Mouse (Mus musculus) olfactory bulb, adult 2 months (tissue): ENCODE data around the gene Zdhhc4. TPM values are rescaled to one million over a fixed set of nuclear protein-coding genes. Genes with fewer than 3 reads are reported as not detected.

Experiments
- H3K27ac ChIP-seq: fragments of 200-500 bp; 2 replicates; pipeline ENCODE4 v1.5.1; 2012; ENCODE audit warnings: low read depth, low read length; ENCODE audit not compliant: insufficient read depth
- H3K4me1 ChIP-seq: fragments of 200-500 bp; 2 replicates; pipeline ENCODE4 v1.6.1; 2012; ENCODE audit warnings: low read length; ENCODE audit not compliant: control insufficient read depth, insufficient read depth
- H3K4me3 ChIP-seq: fragments of 200-500 bp; 2 replicates; pipeline ENCODE4 v1.5.1; 2012; ENCODE audit warnings: mild to moderate bottlenecking, low read depth, low read length, moderate library complexity; ENCODE audit not compliant: insufficient read depth
- CTCF ChIP-seq: fragments of 200-500 bp; IDR thresholded peaks from 2 replicates; pipeline ENCODE4 v1.5.1; 2012; ENCODE audit warnings: low read depth, mild to moderate bottlenecking, low read length, moderate library complexity; ENCODE audit not compliant: insufficient read depth
- POLR2A ChIP-seq: fragments of 200-500 bp; IDR thresholded peaks from 2 replicates; pipeline ENCODE4 v1.6.1; 2012; ENCODE audit warnings: mild to moderate bottlenecking, low read depth, low read length, moderate library complexity; ENCODE audit not compliant: insufficient read depth
- WGBS: fragments of 180-500 bp; shearing (Covaris S2); methylation state at CpG from one replicate; pipeline ENCODE4 v1.1.7; 2018; 5-methylcytosine and 5-hydroxymethylcytosine counted together
- polyA plus RNA-seq: library from polyadenylated mRNA; stranded (reverse); fragments of >200 nt; gene quantifications from 2 replicates; pipeline ENCODE4 v1.2.4, GENCODE M21; 2012; ENCODE audit warnings: low replicate concordance; ENCODE audit not compliant: missing spikeins, insufficient read depth, insufficient read length

Gene Zdhhc4
- polyA plus RNA-seq, 1 experiment: not detected

DNA sequence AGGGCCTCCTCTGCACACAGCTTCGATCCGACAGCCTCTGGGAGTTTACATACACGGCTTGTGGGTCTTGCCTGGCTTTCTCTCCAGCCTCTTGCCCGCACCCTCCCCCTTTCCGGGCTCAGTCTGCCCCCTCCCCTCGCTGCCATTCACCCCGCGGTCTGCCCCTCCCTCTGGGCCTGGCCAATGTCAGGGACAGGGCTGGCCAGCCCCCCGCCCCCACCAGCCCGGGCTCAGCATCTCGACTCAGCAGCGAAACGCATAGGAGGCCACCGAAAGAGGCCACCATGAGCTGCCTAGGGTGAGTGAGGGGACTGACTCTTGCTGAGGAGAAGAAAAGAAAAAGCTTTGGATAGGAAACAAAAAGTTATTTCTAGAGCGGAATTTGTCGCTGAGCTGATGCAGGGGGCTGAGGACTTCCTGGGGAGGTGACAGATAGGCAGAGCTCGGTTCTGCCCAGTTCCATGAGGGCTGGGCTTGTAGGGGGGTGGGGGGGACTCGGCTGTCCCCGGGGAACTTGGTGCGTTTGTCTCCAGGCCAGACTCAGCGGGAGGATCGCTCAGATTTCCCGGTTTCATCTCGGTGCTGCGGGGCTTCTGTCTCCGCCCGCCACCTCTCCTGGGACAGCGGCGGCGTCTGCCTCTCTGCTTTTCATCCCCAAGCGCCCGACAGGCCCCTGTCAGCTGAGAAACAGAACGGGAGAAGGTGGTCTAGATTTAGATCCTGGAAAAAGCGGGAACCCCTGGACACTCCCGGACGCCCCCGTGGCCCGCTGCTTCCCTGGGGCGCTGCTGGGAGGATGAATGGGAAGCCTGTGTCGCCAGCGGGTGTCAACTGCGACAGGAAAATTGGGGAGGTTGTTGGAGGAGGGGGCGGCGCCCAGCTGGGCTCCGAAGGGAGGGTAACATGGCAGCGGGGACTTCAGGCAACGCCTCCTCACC is 34.9 kb upstream of the Zdhhc4 start:
- TF ChIP-seq CTCF: no peak
- no peak for TF ChIP-seq POLR2A
- Histone ChIP-seq H3K27ac (no peak overlapping the region), H3K4me3 (peak overlapping the region; percentile 52), H3K4me1 (peaks cover 33% of the 10 kb centered on the region)
- 2% methylated on average over 47 of the region's 47 CpGs for WGBS

DNA sequence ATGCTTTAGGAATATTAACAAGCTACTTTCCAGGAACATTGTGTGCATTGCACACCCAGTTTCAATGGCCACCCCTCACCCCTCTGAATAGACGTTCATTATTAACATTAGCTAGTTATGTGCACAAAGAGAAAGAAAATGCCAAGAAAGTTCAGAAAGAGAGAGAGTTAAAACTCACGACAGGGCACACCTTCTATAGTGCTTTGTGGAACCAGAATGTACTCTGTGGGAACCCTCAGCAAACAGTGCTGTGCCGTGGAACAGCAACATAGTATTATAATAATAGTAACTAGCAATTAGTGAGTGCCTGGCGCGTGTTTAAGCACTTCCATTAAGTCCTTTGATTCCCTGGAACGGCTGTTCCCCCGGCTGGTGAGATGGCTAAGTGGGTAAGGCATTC is 32.4 kb upstream of the Zdhhc4 start:
- no peak overlapping the region for H3K27ac ChIP-seq
- no peak overlapping the region for H3K4me3 ChIP-seq
- 14% methylated on average over 7 of the region's 7 CpGs for WGBS
- TF ChIP-seq CTCF (no peak), POLR2A (no peak)
- peaks cover 36% of the 10 kb centered on the region for H3K4me1 ChIP-seq

DNA sequence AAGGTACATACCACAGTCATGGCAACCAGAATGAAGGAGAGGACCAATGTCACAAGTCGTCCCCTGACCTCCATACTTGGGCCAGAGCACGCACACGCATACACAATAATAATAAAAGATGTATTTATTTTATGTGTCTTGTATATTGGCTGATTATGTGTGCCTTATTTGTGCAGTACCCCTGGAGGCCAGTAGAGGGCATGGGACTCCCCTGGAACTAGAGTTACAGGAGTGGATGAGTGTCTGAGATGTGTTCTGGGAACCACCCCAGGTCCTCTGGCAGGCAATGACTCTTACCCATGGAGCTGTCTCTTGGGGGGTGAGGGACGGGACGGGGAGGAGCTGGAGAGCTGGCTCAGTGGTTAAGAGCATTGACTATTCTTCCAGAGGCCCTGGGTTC is 30.9 kb upstream of the Zdhhc4 start:
- 87% methylated on average over 5 of the region's 5 CpGs for WGBS
- Histone ChIP-seq H3K27ac (no peak overlapping the region), H3K4me3 (no peak overlapping the region), H3K4me1 (peaks cover 36% of the 10 kb centered on the region)
- TF ChIP-seq CTCF (no peak), POLR2A (no peak)

DNA sequence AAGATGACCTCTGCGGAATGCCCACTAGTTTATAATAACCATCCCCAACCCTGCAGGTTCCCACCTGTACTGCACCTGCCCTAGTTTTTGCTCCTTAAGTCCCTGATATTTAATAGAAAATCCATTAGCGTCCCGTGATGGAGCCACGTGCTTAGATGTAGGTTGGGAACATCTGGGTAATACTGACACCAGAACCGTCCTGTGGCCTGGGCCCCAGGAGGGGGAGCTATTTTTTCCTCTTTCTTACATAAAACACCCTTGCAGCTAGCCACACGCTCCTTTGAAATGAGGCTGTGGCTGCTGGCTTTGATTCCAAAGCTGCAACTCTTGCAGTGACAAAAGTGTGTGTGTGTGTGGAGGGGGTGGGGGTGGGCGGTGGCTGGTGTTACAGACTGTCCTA is 30.2 kb upstream of the Zdhhc4 start:
- WGBS: 41% methylated on average over 7 of the region's 7 CpGs
- Histone ChIP-seq H3K27ac (no peak overlapping the region), H3K4me1 (peaks cover 29% of the 10 kb centered on the region), H3K4me3 (no peak overlapping the region)
- no peak for TF ChIP-seq POLR2A

DNA sequence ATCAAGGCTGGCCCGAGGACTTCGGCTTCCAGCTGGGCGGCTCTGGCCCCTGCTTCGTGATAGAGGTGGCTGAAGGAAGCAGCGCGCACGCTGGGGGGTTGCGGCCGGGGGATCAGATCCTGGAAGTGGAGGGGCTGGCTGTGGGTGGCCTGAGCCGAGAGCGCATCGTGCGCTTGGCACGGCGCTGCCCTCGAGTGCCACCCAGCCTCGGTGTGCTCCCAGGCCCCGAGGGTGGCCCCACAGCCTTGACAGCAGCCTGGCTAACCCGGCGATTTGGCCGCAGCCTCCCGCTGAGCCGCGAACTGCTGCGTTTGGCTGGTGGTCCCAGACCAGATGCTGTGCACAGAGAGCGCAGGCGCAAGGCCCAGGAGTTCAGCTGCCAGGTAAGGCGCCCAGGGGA is 28.5 kb upstream of the Zdhhc4 start:
- TF ChIP-seq CTCF (no peak), POLR2A (no peak)
- 27% methylated on average over 28 of the region's 28 CpGs for whole genome bisulfite sequencing
- H3K27ac ChIP-seq: no peak overlapping the region
- H3K4me3 ChIP-seq: no peak overlapping the region
- H3K4me1 ChIP-seq: peaks cover 18% of the 10 kb centered on the region

DNA sequence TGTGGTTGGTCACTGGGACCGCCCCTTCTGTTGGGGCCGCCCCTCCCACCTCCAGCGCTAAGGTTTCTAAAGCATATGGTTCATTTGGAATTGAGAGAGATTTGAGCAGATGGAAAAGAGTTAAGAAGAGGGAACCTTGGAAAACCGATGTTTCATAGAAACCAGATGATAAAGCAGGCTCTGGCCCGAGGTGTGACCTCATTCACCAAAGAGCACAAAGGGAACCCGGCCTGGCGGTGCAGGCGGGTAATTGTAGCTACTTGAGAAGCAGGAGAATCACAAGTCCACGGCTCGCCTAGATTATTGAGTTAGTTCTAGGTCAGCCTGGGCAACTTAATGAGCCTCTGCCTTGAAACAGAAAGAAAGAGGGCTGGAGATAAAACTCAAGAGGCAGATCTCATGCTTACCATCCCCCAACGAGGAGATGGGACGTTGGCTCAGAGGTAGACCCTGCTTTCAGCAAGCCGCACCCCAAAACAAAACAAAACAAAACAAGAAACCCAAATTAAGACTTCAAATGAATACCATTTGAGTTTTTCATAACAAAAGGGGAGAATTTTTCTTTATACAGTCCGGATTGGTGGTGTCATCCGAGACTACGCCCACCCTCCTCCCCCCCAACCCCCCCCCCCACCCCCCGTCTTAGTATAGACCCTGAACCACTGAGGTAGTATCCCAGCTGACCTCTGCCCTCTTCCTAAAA is 27.8 kb upstream of the Zdhhc4 start, which contains the start of gene Grid2ip:
Gene Grid2ip, plus strand, starts transcription at position 653 of the 703 bp plus-strand sequence.
- 41% methylated on average over 17 of the region's 17 CpGs for WGBS
- no peak within 1 kb of the TSS for H3K4me3 ChIP-seq
- TF ChIP-seq POLR2A (no peak), CTCF (no peak)
- no peak within 1 kb of the TSS for H3K27ac ChIP-seq
- H3K4me1 ChIP-seq: peaks cover 15% of the 10 kb centered on the region

DNA sequence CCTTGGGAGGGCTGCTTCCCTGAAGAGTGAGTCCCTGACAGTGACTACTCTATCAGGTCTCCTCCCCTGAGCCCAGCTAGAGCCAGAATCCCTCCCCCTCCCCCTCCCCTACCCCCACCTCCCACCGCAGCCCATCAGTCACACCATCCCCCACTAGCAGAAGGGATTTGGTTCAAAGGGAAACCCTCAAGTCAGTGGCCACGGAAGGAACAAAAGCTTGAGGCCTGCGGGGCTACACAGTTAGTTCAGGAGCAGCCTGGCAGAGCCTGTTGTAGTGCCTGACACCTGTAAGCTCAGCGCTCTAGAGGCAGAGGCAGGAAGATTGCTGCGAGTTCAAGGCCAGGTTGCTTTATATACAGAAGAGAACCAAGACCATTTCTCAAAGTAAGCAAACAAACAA is 27.0 kb upstream of the Zdhhc4 start:
- Histone ChIP-seq H3K4me3 (no peak overlapping the region), H3K4me1 (peaks cover 14% of the 10 kb centered on the region), H3K27ac (no peak overlapping the region)
- TF ChIP-seq CTCF (no peak), POLR2A (no peak)
- 61% methylated on average over 5 of the region's 5 CpGs for WGBS

DNA sequence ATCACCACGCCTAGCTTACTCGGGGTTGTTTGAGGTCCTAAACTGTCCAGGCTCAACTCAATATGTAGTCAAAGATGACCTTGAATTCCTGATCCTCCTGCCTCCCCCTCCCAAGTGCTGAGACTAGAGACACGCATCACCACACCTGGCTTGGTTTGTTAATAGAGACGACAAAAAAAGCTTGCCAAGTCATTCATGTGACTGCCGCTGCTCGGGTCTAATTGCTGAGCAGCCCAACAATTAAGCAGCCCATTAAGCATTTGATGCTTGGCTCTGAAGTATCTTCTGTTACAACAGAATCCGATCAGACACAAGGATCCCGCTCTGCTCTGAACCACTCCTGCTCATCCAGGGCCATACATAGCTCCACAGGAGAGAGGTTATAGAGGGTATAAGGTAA is 17.3 kb upstream of the Zdhhc4 start:
- Histone ChIP-seq H3K4me3 (no peak overlapping the region), H3K27ac (peak overlapping the region; percentile 2; the same call in 1 of the 2 replicates), H3K4me1 (peaks cover 7% of the 10 kb centered on the region)
- whole genome bisulfite sequencing: 16% methylated on average over 8 of the region's 8 CpGs
- TF ChIP-seq POLR2A: no peak
- no peak for TF ChIP-seq CTCF

DNA sequence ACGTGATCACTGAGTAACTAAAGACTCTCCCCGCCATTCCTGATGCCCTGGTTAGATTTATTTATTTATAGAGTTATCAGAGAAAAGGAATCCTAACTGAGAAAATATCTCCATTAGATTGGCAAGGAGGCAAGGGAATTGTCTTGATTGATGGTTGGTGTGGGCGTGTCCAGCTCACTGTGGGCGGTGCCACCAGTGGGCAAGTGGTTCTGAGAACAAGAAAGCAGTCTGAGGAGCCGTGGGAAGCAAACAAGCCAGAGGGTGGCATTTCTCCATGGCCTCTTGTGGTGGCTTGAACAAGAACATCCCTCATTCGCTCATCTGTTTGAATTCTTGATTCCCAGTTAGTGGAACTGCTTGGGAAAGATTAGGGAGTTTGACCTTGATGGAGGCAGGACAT is 10.5 kb upstream of the Zdhhc4 start:
- Histone ChIP-seq H3K4me1 (no peaks in the 10 kb centered on the region), H3K4me3 (no peak overlapping the region), H3K27ac (no peak overlapping the region)
- TF ChIP-seq POLR2A: no peak
- TF ChIP-seq CTCF: no peak
- WGBS: 54% methylated on average over 6 of the region's 6 CpGs
